ENCODE assay signal across 8 mouse cellular contexts in genomic region chrX:139684410-139684774, GRCm38 (mm10). TPM values are rescaled to one million over a fixed set of nuclear protein-coding genes. Genes with fewer than 3 reads are reported as not detected.
DNase-seq lines count a peak whose midpoint lies in the region; ATAC-seq and TF ChIP-seq lines count a peak whose summit lies in the region.

No protein-coding gene starts in this region.

- peak; percentile 14 for ATAC-seq in heart, postnatal 0 days (ENCODE audit: insufficient read depth, low read depth)
- ATAC-seq in hindbrain, embryonic 15.5 days (ENCODE audit: low FRiP score, low read depth) = no peak; the same call in 1 of the 2 replicates
- ATAC-seq in midbrain, embryonic 13.5 days = no peak; the same call in 1 of the 2 replicates

- no peak overlapping the region for H3K27ac ChIP-seq in heart, postnatal 0 days (ENCODE audit: low read depth)
- no peak overlapping the region for H3K27ac ChIP-seq in hindbrain, embryonic 15.5 days (replicated peaks)
- no peak overlapping the region for H3K27ac ChIP-seq in midbrain, embryonic 13.5 days

- intact Hi-C loops in heart, postnatal 36 days (cut with DNase I) = no loop called here

- DNase-seq in heart, postnatal 0 days (ENCODE audit: low spot score) = no peak
- no peak for DNase-seq in heart, postnatal 36 days
- DNase-seq in brain, adult 2 months (ENCODE audit: low read depth, low spot score) = peak; percentile 8
- no peak for DNase-seq in cerebellum, adult 18-20 months
- DNase-seq in cerebellum, adult 9-10 months = no peak
- no peak for DNase-seq in layer of hippocampus, adult 9-10 months (ENCODE audit: low spot score)

- peak overlapping the region; percentile 61 for H3K9ac ChIP-seq in heart, postnatal 0 days (replicated peaks; ENCODE audit: low read depth, low read length)
- H3K9ac ChIP-seq in hindbrain, embryonic 15.5 days = 0 out of 2 replicates have a peak overlapping the region, but pooled peaks have one; percentile 22
- H3K9ac ChIP-seq in midbrain, embryonic 13.5 days (replicated peaks) = no peak overlapping the region

- no peaks in the 10 kb centered on the region for H3K36me3 ChIP-seq in heart, postnatal 0 days (replicated peaks; ENCODE audit: control insufficient read depth, insufficient read depth, low read length)
- no peaks in the 10 kb centered on the region for H3K36me3 ChIP-seq in hindbrain, embryonic 15.5 days
- H3K36me3 ChIP-seq in midbrain, embryonic 13.5 days = no peaks in the 10 kb centered on the region

- peak overlapping the region; percentile 66 for H3K4me3 ChIP-seq in heart, postnatal 0 days (ENCODE audit: low read depth, low read length)
- peak overlapping the region; percentile 52 for H3K4me3 ChIP-seq in hindbrain, embryonic 15.5 days
- peak overlapping the region; percentile 51 for H3K4me3 ChIP-seq in midbrain, embryonic 13.5 days (replicated peaks)

- WGBS in heart, postnatal 0 days = 15% methylated on average over 8 of the region's 8 CpGs
- WGBS in hindbrain, embryonic 15.5 days = 30% methylated on average over 8 of the region's 8 CpGs
- 28% methylated on average over 8 of the region's 8 CpGs for WGBS in midbrain, embryonic 13.5 days

- H3K4me1 ChIP-seq in heart, postnatal 0 days (ENCODE audit: control insufficient read depth, insufficient read depth) = no peaks in the 10 kb centered on the region
- 0 out of 2 replicates have a peak, but pooled peaks cover 3% of the 10 kb centered on the region for H3K4me1 ChIP-seq in hindbrain, embryonic 15.5 days (replicated peaks)
- no peaks in the 10 kb centered on the region for H3K4me1 ChIP-seq in midbrain, embryonic 13.5 days (replicated peaks)

- H3K9me3 ChIP-seq in heart, postnatal 0 days (replicated peaks; ENCODE audit: control insufficient read depth, low read length) = no peaks in the 10 kb centered on the region
- H3K9me3 ChIP-seq in hindbrain, embryonic 15.5 days = no peaks in the 10 kb centered on the region
- H3K9me3 ChIP-seq in midbrain, embryonic 13.5 days = no peaks in the 10 kb centered on the region

- H3K4me2 ChIP-seq in heart, postnatal 0 days (ENCODE audit: low read depth, low read length) = peak overlapping the region; percentile 55
- H3K4me2 ChIP-seq in hindbrain, embryonic 15.5 days = peak overlapping the region; percentile 76
- H3K4me2 ChIP-seq in midbrain, embryonic 13.5 days (replicated peaks) = peak overlapping the region; percentile 69

- TF ChIP-seq CTCF in heart, postnatal 0 days (IDR thresholded peaks at IDR 0.05; ENCODE audit: low read depth) = no peak

- no peak for TF ChIP-seq EP300 in heart, postnatal 0 days (IDR thresholded peaks at IDR 0.05; ENCODE audit: low read depth)

- H3K27me3 ChIP-seq in heart, postnatal 0 days (ENCODE audit: control insufficient read depth, insufficient read depth, low read length) = no peaks in the 10 kb centered on the region
- H3K27me3 ChIP-seq in hindbrain, embryonic 15.5 days = no peaks in the 10 kb centered on the region
- peaks cover 8% of the 10 kb centered on the region; the same call in 1 of the 2 replicates for H3K27me3 ChIP-seq in midbrain, embryonic 13.5 days

RNA-seq across cellular contexts. Expression of gene Tbc1d8b, which starts 0.4 kb away (rescaled TPM):
- total RNA-seq in heart, postnatal 0 days (2014; rRNA removed; ENCODE audit: low replicate concordance) = 2.2 and 13.1 TPM in 2 replicates
- polyA plus RNA-seq in heart, postnatal 0 days (2015; fragmentation: Nextera tagmentation; extraction: Ambion mirVana) = 1.4 and 1.7 TPM in 2 replicates
- 1 to 10 TPM; 5.1 to 6.3 TPM for total RNA-seq in heart, postnatal 36 days (2021)
- polyA plus RNA-seq in hindbrain, embryonic 15.5 days (2015; fragmentation: Nextera tagmentation; extraction: Ambion mirVana) = 0.44 and 0.76 TPM in 2 replicates
- polyA plus RNA-seq in midbrain, embryonic 13.5 days (2015; fragmentation: Nextera tagmentation; extraction: Ambion mirVana) = 0.42 and 0.79 TPM in 2 replicates

RNA-seq across cellular contexts. Expression of gene Gm15013, which starts 29.9 kb away (rescaled TPM):
- not detected in 2 replicates for total RNA-seq in heart, postnatal 0 days (2014; rRNA removed; ENCODE audit: low replicate concordance)
- not detected in 2 replicates for polyA plus RNA-seq in heart, postnatal 0 days (2015; fragmentation: Nextera tagmentation; extraction: Ambion mirVana)
- total RNA-seq in heart, postnatal 36 days (2021) = not detected
- polyA plus RNA-seq in hindbrain, embryonic 15.5 days (2015; fragmentation: Nextera tagmentation; extraction: Ambion mirVana) = not detected in 2 replicates
- polyA plus RNA-seq in midbrain, embryonic 13.5 days (2015; fragmentation: Nextera tagmentation; extraction: Ambion mirVana) = not detected in 2 replicates
